Mouse (Mus musculus) cerebellum, adult 2 months (tissue): ENCODE data around the gene Hist2h3c1.

Experiments used
- CTCF ChIP-seq: fragments of 200-500 bp; IDR thresholded peaks from 2 replicates; pipeline ENCODE4 v1.5.1; 2011; ENCODE audit warnings: low read depth, mild to moderate bottlenecking, control low read depth, low read length, moderate library complexity, borderline replicate concordance; ENCODE audit not compliant: insufficient read depth
- POLR2A ChIP-seq: fragments of 200-500 bp; IDR thresholded peaks from 2 replicates; pipeline ENCODE4 v1.6.1; 2011; ENCODE audit warnings: low read length, control low read depth, borderline replicate concordance; ENCODE audit not compliant: insufficient read depth

DNA sequence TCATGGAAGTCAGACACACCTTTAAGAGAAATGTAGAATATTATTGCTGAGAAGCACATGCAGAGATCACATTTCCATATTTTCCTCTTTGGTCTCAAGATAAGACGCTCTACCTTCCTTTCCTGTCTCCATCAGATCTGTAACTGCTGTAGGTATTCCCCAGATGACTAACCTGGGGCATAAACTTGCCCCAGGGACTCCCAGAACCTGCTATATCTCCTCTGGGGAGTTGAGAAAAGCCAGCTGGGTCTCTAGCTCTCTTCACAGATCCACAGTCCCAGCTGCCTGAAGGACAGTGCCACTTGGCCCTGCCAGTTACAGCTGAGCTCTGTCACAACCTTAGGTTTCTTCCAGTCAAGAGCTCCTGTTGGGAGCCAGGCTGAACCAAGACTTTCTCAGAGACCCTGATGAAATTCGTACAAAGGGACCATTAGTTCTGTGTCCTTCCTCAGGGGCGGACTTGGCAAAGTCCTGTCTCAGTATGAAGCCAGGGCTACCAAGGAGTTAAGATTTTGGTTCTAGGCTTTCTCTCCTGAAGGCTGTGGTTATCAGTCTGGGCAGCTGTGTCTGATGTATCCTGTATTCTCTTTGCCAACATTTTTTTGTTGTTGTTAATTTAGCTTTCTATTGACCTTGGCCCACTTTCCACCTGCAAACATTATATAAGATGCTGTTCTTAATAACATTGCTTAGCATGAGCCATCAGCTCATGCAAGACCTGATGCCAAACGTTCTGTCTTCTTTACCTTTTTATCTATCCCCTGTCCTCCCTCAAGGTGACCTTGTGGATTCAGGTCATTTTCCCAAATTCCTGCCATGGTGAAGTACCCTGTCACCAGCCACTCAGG is 15.4 kb upstream of the Hist2h3c1 start:
- TF ChIP-seq CTCF = no peak
- TF ChIP-seq POLR2A = no peak
